ENCODE assay signal across 22 mouse cellular contexts in the genomic region with DNA sequence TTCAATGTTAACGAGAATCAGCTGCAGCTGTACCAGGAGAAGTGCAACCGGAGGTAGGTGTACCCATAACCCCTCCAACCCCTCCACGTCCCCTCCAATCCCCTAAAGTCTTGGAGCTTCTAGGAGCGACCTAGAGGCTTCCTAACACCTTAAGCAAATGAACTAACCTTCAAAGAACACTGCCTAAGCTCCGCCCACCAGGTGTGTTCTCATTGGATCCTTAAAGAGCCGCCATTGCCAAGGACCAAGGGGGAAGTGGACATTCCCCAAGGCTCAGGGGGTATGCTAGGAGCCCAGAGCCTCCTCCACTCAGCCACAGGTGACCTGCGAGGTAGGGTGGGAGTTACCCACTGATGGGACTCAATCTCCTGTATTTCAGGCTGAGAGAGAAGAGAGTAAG.
"Had no signal": no experiment of that assay in that cellular context is flagged by ENCODE, and none has a peak within 500 bp of the region (broad histone marks: within the 10 kb centered on the region; RNA-seq: fewer than 3 reads in every experiment).

No protein-coding gene starts in this region.

- H3K4me1 ChIP-seq: heart, embryonic 13.5 days; heart, embryonic 15.5 days; hindbrain, embryonic 13.5 days; hindbrain, embryonic 15.5 days; intestine, embryonic 15.5 days; limb, embryonic 10.5 days; limb, embryonic 12.5 days; liver, embryonic 13.5 days had no signal

- DNase-seq: gastrocnemius, postnatal 14 days; gastrocnemius, postnatal 36 days; heart, adult 11 months; heart, adult 2 months; heart, postnatal 14 days; heart, postnatal 36 days; kidney, adult 18-20 months; kidney, adult 8-10 months; kidney, postnatal 10 days; kidney, postnatal 25 days; kidney, postnatal 4 days; liver; liver, embryonic 13.5 days had no signal

- H3K36me3 ChIP-seq: heart, embryonic 13.5 days; heart, embryonic 15.5 days; hindbrain, embryonic 13.5 days; hindbrain, embryonic 15.5 days; intestine, embryonic 15.5 days; limb, embryonic 10.5 days; limb, embryonic 12.5 days had no signal

- H3K4me3 ChIP-seq: heart, adult 2 months; heart, embryonic 13.5 days; heart, embryonic 15.5 days; hindbrain, embryonic 13.5 days; hindbrain, embryonic 15.5 days; intestine, embryonic 15.5 days; layer of hippocampus, adult 2 months; left cerebral cortex, adult 2 months; limb, embryonic 10.5 days; limb, embryonic 12.5 days; liver, embryonic 13.5 days had no signal

- H3K9me3 ChIP-seq: heart, embryonic 15.5 days; hindbrain, embryonic 13.5 days; hindbrain, embryonic 15.5 days; intestine, embryonic 15.5 days; limb, embryonic 10.5 days; limb, embryonic 12.5 days; liver, embryonic 13.5 days had no signal

- H3K27me3 ChIP-seq: heart, embryonic 13.5 days; heart, embryonic 15.5 days; hindbrain, embryonic 13.5 days; hindbrain, embryonic 15.5 days; intestine, embryonic 15.5 days; limb, embryonic 12.5 days; liver, embryonic 13.5 days had no signal
